Mouse (Mus musculus): Measurements from ENCODE around the gene Tnfaip1.
"Not testable (repeated sequence)": the region's sequence is repeated elsewhere in the genome, so short reads cannot be mapped to it uniquely, and the experiment has no call there.

The Tnfaip1 gene

DNA sequence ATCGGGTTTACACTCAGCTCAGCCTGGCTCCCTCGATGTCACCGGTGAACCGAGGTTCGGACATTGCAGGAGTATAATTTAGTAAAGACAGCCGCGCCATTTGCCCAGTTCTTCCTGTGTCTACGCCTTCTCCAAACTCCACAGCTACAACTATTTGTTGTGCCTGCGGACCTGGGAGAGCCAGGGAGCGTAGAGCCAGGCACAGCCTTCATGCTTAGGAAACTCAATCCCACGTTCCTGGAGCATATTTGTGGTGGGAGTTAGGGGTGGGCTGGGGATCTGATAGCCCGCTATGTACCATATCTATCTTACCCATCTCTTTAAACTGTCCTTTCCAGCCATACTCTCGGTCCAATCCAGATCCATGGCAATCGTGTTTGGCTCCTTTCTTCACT lies 555 bp upstream of the Tnfaip1 start:
- DNase-seq (ENCODE audit: low read depth) = no peak

DNA sequence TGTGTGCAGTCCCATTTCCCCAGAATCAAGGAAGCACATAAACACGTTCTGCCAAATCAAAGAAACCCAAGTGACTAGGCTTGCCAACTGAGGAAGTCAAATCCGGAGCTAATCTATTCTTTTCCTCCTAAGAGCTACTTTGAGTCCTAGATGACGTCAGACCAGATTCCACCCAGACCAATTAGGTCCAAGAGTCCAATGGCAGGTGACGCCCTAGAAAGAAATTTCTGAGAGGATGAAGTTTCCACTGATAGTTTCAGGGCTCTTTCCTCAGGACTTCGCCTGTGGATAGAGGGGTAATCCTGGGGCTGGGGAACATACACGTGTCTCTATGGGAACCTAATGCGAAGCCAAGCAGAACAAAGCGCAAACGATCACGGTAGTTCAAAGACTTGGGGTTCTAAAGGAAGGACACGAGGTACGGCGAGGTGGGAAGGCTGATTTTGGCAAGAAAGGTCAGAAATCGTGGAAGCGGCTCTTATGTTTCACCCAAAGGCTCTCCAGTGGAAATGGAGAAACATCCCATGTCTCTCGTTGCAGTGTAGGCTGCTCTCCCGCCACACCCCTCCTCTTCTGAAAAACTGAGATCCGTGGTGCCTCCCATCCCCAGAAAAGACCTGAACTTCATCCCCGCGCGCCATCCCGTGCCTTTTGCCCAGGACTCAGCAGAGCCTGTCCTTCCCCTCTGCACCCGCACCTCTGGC lies 604 bp downstream of the Tnfaip1 start:
- peak; percentile 82 for DNase-seq (ENCODE audit: low read depth)

DNA sequence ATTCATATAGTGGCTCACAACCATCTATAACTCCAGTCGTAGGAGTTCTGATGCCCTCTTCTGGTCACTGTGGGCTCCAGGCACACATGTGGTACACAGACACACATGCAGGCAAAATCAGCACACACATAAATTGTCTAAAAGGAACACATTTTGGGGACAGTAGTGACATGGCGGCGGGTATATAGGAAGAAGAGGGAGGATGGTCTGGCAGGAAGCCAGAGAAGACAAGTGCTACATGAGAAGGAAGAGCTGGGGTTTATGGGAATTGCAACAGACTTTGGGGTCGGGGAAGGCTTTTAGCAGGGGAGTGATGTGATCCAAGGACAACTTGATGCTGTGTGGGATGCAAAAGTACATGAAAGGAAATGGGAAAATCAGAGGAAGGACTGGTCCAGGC lies 1.6 kb downstream of the Tnfaip1 start:
- DNase-seq (ENCODE audit: low read depth) = peak; percentile 20

GRCm38 (mm10) chr11:78531515-78531914 lies 4.6 kb downstream of the Tnfaip1 start:
- DNase-seq (ENCODE audit: low read depth) = not testable (repeated sequence)

DNA sequence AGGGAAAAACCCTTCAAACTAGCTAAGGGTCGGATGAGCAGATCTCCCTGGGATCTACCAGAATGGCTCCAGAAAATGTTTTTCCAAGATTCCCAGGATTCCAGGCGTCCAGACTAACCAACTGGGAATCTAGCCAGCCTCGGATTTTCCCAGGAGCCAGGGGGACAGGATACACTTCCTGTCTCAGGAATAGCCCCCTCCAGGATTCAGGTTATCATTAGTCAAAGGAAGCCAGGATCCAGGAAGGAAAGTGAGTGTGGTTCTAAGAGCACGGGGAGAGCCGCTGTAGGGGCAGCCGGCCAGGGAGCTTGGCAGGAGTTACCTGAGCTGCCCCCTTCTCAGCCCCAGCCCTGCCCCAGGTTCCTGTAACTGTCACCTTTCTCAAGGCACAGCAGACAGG lies 5.1 kb downstream of the Tnfaip1 start:
- no peak for DNase-seq (ENCODE audit: low read depth)

GRCm38 (mm10) chr11:78530001-78530400 lies 6.1 kb downstream of the Tnfaip1 start:
- no peak for DNase-seq (ENCODE audit: low read depth)

- no peak for DNase-seq (ENCODE audit: low read depth)
These were observed 7.4 kb downstream of the Tnfaip1 start for GRCm38 (mm10) chr11:78528714-78529113.

DNA sequence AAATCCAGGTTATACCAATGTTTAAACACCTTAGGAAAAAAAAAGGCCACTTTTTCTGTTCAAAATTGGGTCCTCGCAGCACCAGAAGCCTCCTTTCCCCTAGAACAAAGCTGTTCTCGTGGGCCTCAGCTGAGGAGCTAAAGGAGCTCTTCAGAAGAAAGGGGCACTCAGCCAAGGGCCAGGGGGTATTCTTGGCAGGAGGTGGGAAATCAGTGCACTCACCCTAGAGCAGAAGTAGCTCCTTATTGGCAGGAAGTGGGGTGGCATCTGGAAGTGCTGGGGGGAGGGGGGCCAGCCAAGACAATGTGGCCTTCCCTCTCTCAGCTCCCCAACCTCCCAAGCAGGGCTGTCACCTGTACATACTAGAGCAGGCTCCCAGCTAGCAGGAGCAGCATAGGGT lies 11.3 kb downstream of the Tnfaip1 start:
- DNase-seq (ENCODE audit: low read depth) = no peak

DNA sequence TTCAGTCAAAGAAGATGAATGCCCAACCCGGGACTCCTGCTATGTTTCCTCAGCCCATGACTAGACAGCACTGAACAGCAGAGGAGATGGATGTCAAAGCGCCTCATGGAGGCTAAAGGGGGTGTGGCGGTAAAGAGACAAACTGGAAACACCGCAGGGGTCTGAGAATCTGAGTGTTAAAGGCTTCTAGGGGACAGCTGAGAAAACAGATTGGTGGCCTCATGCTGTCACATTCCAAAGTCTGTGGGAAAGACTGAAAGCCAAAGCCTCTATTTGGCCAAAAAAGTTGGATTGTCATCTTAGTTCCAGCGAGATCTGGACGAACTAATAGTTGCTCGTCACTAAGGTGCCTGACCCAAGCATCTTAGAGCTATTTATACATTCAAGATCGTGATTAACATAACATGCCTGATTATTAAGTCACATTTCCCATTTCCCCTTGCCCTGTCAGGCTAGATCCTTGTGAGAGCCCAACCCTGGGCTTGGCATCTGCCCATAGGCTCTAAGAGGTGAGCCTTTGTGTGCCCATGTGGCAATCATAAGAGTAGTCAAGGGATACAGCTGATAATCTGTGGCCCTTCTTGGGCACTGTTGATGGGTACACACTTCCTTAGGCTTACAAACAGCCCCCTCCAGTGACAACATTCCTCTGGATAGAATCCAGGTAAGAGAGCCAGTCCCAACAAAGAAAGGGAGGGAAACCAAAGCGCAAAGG lies 12.7 kb downstream of the Tnfaip1 start:
- no peak for DNase-seq (ENCODE audit: low read depth)

DNA sequence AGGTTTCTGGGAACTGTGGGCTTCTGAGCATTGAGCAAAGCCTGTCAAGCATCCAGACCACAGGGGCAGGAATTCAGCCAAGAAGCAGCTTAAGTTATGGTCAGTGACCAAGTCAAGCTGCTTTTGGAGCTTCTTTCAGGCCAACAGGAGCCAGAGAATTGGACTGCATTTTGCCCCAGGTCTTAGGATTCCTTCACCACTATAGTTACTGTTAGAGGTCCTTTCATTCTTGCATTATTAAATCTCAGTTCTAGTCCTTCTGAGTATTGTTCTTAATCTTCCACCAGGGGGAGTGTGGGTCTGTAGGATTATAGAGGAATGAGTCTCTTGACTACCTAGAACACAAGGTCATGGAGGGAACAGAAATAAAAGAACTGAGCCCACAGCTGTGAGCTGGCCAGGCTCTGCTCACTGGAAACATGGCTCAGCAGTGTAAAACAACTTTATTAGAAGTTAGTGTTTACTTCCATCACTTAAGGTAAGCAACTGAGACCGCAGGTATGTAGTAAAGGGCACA lies 13.6 kb downstream of the Tnfaip1 start:
- DNase-seq (ENCODE audit: low read depth) = peak; percentile 66

GRCm38 (mm10) chr11:78521880-78522279 lies 14.3 kb downstream of the Tnfaip1 start:
- DNase-seq (ENCODE audit: low read depth) = no peak

GRCm38 (mm10) chr11:78518931-78519330 lies 17.2 kb downstream of the Tnfaip1 start:
- DNase-seq (ENCODE audit: low read depth) = no peak

GRCm38 (mm10) chr11:78515549-78516325 lies 20.4 kb downstream of the Tnfaip1 start:
- DNase-seq (ENCODE audit: low read depth) = peak; percentile 52

GRCm38 (mm10) chr11:78513106-78513790 lies 22.9 kb downstream of the Tnfaip1 start:
- no peak for DNase-seq (ENCODE audit: low read depth)

DNA sequence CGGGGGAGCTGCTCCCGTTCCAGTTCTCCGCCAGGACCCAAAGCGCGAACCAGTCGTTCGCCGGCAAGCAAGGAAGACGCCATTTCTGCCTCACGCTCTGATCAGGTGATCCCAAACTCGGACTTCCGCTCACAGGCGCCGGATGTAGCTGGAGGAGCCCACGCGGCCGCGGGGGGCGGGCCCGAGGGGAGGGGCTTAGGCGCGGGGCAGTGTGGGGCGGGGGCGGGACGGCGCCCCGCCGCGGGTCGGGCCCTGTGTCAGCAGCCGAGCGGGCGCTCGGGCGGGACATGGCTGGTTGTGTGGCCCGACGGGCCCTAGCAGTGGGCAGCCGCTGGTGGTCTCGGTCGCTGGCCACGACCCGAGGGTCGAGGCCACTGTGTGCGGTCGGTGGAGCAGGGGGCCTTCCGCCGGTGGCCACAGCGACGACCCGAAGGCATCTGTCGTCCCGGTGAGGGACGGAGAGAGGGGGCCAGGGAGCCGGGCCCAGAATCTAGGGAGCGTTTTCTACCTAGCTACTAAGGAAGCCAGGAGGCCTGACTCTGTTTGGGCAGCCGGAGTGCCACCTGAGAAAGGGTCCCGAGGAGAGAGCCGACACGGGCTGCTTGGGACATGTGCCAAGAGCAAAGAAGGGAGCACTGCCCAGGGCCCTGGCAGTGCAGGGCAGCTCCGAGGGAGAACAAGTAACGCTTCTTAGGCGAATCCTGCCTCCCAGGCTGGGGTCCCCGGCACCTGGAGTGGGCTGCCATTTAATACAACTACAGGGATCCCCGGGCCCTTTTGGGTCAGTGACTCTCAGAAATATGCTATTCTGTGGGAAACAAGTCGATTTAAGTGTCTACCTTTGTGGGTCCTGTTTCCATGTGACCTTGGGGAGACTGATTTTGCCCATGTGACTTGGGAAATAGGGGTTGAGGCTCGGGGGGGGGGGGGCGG lies 23.8 kb downstream of the Tnfaip1 start, which contains the start of the genes Tmem199 and Poldip2:
Gene Tmem199 (minus strand): TSS at position 148 of the 933 bp plus-strand sequence.
Gene Poldip2 (plus strand): TSS at position 169 of the 933 bp plus-strand sequence.
- peak; percentile 93 for DNase-seq (ENCODE audit: low read depth)

GRCm38 (mm10) chr11:78509148-78509547 lies 27.0 kb downstream of the Tnfaip1 start:
- peak; percentile 65 for DNase-seq (ENCODE audit: low read depth)

GRCm38 (mm10) chr11:78505430-78505829 lies 30.7 kb downstream of the Tnfaip1 start:
- DNase-seq (ENCODE audit: low read depth) = no peak

DNA sequence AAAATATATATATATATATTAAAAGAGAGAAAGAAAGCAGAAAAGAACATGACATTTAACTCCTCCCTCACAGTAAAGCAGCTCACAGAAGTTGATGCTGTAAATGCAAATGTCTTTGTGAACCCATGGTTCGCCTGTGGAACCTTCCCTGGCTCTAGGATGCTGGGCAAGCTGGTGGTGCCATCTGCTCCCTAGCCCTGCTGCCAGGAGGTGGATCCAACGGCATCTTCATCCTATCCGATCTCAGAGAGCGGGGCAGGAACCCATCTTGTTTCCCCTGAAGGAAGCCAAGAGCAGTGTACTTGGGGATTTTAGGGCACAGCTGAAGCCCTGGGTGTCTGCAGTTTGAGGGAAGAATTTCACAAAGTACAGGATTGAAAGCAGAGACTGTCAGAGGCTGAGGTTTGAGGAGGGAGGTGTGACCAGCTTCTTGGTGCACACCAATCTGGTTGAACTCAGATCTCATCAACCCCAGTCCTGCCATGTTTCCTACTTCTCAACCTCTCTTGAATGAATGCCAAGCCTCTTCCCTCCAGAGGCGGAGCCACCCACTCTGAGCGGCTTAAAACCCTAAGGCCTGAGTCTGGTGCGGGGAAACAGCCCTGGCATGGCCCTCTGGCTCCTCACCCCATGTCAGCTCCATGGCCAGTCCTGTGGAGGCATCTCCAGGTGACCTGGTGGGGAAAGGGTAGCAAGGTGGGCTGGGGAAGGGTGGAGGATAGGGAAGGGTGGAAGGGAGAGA lies 33.1 kb downstream of the Tnfaip1 start, which contains the start of gene Sebox:
Gene Sebox (plus strand): TSS at position 539 of the 742 bp plus-strand sequence.
- DNase-seq (ENCODE audit: low read depth) = peak; percentile 55

DNA sequence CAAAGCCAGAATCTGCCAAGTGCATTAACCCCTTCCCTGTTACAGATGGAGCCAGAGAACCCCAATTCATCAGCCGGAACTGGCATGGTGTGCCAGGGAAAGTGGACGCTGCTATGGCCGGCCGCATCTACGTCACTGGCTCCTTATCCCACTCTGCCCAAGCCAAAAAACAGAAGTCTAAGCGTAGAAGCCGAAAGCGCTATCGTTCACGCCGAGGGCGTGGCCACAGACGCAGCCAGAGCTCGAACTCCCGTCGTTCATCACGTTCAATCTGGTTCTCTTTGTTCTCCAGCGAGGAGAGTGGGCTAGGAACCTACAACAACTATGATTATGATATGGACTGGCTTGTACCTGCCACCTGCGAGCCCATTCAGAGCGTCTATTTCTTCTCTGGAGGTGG lies 34.6 kb downstream of the Tnfaip1 start:
- no peak for DNase-seq (ENCODE audit: low read depth)
